Mouse (Mus musculus) megakaryocyte, embryonic 14.5 days (primary cell): ENCODE measurements around the gene Afdn.

Source experiments
- FLI1 ChIP-seq: IDR thresholded peaks from 2 replicates; pipeline ENCODE4 v1.6.1; 2012; ENCODE audit warnings: low read length, inconsistent platforms, mixed read lengths
- GATA1 ChIP-seq: IDR thresholded peaks from 3 replicates; pipeline ENCODE4 v1.6.1; 2012; ENCODE audit warnings: mixed read lengths, low read length, inconsistent platforms, borderline replicate concordance

DNA sequence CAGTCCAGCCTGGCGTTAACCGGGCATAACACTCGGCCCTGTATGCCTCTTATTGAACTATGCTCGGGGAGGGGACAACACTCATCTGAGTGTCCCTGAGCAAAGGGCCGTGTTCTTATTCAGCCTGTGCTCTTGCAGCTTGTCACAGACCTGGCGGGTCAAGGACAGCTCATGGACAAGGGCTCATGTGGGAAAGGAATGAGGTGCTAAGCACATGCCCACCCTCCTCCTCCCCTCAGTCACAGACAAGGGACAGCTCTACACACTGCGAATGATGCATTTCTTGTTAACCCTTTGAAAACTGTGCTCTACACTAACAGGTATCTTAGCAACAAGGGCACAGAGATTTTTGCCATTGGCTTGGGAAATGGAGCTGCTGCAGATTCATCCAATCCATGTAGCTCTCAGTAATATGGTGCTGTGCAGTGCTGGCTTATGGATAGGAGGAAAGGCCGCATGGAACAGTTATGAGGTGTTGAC, 24.5 kb upstream of the Afdn start:
- TF ChIP-seq GATA1: no peak
- TF ChIP-seq FLI1: no peak
